Mouse (Mus musculus) T-cell, adult 2 months (primary cell): ENCODE data around the gene Sap18b.
"Not testable (repeated sequence)": the region's sequence is repeated elsewhere in the genome, so short reads cannot be mapped to it uniquely, and the experiment has no call there.

Source experiments
- DNase-seq: peaks from one replicate; pipeline ENCODE4 v3.0.0; 2022; ENCODE audit warnings: low spot score

The Sap18b gene

DNA sequence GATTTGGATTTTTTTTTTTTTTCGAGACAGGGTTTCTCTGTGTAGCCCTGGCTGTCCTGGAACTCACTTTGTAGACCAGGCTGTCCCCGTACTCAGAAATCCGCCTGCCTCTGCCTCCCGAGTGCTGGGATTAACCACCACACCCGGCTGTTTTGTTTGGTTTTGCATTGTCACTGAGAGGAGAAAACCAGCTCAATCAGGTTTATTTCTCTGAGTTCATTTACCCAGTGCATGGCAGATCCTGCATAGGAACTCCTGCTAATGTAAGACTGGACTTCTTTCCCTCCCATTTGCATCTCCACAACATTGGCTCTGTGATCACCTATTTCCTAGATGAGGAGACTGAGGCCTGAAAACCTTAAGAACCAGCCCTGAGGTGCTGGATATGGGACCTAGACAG, 3.0 kb upstream of the Sap18b start:
- DNase-seq = no peak

DNA sequence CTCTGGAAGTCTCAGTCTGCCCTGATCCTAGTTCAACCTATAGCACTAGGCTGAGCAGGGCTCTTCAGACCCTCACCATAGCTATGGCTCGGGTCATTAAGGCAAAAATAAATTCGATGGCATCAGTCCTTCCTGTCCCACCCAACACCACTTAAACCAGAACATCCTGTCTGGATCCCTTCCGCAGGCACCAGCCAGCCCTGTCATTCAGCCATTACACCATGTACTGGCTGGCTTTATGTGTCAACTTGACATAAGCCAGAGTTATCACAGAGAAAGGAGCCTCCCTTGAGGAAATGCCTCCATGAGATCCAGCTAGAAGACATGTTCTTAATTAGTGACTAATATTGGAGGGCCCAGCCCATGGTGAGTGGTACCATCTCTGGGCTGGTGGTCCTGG, 2.4 kb upstream of the Sap18b start:
- DNase-seq = no peak

DNA sequence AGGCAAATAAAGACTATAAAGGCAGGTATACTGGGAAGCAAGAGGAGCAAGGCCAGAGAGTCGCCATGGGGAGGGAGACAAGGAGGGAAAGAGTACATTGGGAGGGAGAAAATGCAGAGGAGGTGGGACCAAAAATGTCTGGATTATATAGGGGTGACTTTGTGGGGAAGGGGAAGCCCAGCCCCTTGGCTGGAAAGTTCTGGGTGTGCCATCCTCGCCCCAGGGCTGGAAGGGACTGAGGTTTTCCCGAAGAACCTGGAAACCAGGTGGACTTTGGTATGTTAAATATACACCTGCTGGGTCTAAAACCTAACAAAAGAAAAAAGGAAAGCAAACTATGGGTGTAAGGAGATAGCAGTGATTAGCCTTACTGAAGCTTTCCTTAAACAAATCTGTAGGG, 5.0 kb downstream of the Sap18b start:
- no peak for DNase-seq

DNA sequence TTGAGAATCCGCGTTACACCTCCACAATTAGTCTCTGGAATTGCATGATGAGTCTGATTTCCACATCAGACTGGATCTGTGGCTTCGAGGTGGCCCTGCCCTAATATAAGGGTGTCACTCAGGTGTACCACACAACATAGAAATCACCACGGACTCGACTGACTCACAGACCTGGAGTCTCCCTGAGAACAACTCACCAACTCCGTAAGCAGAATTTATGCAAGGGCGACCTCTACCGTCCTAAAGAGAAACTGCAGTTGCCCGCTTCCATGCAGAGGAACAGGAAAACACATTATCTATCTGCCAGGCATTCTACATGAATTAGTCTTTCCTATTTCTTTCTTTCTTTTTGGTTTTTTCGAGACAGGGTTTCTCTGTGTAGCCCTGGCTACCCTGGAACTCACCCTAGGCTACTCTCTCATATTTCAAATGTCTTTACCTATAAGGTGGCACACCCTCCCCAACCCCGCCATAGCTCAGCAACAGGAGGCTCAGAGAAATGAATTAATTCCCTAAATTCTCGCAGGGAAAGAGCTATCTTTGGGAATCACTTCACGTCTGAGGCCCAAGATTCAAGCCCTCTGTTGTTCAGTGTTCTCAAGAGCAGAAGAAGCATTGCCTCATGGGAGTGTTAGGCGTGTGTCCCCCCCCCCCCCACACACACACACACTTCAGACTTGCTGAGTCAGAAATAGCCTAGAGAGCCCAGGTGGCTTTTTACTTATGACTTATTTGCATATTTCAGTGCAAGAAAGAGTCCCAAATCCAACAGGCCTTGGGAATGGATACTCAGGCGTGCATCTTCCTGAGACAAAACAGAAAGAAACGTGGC, 7.7 kb downstream of the Sap18b start:
- peak; percentile 74 for DNase-seq

DNA sequence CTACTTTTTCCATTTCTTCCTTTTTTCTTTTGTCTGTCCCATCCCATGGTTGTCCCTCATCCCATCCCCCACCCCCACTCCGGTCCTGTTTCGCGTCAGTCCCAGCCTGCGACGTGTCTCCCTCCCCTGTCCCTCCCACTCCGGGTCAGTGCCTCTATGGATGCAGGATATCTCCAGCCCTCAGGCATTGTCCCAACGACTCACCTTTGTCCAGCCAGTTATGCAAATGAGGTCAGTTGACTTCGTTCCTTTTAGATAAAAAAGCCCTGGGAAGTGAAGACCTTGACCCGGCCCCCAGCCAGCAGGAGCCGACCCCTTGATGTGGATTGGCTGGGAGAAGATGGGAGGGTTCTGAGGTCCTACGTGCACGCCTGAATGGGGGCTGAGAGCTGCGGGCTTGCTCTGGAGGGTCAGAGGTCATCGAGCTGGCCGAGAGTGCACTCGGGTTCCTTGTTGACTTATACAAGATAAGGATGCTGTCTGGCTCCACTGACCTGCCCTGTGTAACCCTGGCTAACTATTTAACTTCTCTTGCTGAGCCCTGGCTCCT, 8.4 kb downstream of the Sap18b start:
- DNase-seq = no peak

DNA sequence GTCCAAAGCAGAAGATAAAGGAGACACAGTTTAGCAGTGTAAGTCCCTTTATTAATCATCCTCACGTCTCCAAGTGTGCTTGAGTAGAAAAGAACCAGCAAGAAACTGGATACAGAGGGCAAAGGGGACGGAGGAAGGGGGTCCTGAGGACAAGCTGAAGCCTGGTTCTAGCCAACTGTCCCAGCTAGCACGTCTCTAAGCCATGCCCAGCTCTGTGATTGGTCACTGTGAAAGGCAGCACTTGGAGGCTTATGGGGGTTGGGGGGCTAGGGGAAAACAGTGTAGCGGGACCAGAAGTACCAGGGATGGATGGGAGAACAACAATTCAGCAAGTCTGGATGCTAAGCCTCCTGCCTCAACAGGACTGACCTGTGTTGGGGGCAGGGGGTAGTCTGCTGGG, 10.7 kb downstream of the Sap18b start:
- no peak for DNase-seq

DNA sequence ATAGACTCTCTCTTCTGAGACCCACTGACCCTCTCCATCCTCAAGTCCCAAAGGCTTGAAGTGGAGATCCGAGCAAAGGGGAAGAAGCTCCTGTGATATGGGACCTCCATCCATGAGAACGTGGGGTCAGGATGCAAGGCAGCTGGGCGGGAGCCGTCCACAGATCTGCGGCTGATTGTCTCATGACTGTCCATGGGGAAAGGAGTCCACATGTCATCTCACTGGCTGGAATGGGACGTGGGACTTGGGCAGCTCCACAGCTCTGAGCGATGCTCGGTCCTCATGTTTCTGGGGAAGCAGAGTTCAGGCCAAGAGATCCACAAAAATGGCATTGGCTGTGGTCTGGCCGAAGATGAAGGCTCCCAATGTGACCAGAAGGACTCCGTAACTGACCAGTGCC, 12.1 kb downstream of the Sap18b start:
- no peak for DNase-seq

DNA sequence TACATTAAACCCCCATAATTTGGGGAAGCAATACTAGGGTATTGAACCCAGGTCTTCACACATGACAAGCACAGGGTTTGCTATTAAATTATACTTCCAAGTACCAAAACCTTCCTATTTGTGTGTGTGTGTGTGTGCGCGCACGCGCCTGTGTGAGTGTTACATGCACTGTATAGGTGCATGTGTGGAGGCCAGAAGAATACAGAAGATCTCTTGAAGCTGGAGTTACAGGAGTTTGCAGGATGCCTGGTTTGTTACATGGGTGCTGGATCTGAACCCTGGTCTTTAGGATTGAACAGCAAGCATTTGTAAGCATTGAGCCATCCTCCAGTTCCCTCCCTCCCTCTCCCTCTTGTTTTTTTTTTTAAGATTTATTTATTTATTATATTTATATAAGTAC, 14.1 kb downstream of the Sap18b start:
- no peak for DNase-seq

DNA sequence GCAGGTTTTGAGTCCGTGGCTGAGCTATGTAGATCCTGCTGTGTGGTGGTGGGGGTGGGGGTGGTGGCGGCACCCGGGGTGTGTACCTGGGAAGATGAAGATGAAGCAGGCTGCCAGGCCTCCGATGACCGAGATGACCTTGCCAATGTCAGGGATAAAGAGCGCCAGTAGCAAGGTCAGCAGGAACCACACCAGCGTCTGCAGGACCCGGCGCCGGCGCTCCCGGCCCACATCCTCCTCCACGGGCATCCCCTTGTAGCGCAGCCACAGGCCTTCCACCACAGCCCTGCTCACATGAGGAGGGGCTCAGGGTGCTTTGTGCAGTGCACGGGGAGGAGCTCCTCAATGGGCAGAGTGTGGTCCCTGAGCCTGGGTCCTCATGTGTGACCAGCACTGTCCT, 16.3 kb downstream of the Sap18b start:
- DNase-seq = no peak

DNA sequence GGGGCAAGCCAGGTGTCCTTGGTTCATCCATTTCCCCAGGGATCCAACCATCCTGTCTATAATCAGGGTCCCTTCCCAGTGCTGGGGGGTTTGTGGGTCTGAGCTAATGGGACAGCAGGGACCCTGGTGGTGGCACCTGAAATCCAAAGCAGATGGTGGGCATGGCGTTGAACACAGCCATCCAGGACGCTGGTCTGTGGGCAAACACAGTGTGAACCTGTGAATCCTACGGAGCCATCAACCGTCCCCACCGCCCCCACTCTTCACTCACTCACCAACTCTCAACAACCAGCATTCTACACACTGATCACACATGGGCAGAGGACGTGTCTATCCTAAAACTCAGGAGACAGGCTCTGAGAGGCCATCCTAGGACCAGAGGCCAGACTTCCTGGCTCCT, 18.8 kb downstream of the Sap18b start:
- DNase-seq = no peak

DNA sequence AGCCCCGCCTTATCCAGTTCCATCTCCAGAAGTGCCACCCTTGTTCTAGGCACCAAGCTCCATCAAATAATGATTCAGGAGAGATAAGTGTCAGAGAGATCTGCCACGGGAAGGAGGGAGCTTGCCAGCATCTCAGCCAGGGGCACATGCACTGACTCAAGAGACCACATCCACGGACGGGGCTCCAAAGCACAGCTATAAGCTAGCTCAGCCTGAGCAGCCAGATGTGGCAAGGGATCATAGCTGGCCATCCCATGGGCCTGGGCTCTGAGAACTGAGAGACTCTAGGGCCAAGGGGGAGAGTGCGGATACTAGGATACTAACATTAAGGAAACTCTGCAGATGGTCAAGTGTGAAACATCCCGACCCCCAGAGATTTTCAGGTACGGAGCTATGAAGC, 19.9 kb downstream of the Sap18b start:
- no peak for DNase-seq

DNA sequence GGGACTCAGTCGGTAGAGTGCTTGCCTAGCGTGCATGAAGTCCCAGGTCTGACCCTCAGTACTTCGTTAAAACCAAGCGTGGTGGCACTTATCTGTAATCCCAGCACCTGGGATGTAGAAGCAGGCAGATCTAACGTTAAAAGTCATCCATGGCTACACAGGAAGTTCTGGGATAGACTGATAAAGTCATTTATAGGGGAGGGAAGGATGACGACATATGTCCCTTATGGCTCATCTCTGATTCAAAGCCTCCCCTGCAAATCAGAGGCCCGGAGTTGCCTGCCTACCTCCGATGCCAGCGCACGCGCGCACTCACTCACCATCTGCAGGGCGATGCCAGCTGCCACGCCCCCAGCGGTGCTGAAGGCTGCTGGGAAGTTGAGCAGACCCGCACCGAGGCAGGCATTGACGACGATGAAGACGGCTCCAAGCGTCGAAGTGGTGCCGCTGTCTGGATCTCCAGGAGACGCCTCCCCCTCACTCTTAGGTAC, 23.0 kb downstream of the Sap18b start:
- no peak for DNase-seq

DNA sequence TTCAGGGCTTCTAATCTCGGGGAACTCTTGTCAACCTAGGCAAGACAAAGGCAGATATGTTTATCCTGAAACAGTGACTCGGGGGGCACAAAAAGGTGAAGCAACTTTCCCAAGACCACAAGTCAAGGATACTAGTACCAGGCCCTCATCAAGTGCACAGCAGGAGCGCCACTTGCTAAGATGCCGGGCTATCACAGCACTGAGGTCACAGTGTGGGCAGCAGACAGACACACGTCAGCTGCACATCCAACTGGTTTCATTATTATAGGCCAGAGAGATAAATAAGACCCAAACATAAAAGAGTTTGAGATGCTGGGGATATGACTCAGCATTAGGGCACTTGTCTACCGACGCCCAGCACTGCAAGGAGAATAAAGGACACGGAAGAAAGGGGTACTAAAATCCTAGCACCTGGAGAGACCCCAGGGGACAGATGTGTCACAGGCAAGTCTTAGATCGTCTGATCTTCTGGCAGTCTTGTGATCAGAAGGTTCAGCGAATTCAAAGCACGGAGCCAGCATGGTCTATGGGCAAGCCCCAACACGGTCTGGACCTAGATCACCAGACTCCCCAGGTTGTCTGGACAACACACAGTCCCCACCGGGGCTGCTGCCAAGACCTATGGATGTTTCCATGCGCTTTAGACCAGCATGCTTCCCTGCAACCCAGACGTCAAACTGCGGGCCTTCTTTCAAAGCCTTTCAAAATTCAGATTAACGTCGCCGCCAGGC, 23.8 kb downstream of the Sap18b start:
- no peak for DNase-seq

DNA sequence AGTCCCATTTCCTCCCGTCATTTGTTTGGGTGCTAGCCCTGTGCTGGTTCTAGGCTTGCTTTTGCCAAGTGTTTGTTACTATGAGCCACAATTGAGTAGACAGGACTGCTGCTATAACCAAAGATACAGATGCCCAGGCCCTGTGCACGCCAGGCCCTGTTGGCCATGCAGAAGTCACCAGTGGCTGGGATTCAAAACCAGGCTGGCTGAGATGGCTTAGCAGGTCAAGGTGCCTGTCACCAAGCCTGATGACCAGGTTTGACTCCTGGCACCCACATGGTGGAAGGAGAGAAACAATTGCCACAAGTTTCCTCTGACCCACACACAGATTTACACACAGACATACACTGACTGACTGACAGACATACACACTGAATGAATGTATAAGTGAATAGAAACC, 25.2 kb downstream of the Sap18b start:
- no peak for DNase-seq

DNA sequence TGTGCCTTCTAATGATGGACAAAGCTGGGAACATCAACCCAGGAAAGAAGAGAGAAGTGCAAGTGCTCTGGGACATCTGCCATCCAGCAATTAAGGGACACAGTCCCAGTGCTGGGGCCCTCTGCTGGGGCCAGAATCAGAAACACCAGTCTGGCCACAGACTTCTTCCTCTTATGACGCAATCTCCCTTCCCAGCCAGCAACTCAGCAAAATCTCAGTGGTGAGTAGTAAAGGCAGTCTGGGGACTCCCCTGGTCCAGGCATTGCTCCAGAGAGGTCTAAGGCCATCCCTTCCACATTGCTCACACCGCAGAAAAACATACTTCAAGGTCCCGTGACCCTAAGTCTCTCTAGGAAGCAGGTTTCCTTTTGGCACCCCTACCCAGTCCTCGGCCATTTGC, 27.1 kb downstream of the Sap18b start:
- no peak for DNase-seq

DNA sequence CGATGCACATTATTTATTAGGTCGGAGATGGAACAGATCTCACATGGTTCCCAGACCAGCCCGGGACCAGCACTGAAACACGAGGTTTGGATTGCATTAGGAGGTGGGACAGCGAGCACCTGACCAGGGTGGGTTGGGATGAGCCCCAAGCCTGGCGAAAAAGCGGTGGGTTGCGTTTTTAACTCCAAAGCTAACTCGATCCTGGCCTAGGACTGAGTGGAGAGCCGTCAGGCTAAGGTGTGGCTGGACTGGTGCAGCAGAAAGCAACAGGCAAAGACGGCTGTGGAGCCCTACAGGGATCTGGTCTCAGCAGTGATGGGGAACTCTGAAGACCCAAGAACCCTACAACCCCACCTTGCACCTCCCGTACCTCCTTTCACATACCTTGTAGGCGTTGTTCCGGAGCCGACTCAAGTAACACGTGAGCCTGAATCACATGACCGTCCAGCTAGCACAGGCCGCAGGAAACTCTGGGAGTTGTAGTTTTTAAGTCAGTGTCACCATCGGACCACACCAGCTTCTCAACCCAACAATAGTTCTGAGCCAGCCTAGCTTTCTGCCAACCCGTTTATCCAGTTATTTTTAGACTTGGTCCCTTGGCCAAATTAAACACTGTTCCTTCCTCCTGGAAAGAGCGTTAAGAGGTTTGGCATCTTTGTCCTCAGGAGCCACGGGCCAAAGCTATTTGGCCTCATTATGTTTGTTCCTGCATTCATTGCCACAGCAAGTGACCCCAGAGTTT, 28.1 kb downstream of the Sap18b start, which contains the start of gene Slc38a7:
TSS of gene Slc38a7 (minus strand) at position 438 of the 742 bp plus-strand sequence.
- DNase-seq = peak; percentile 78

DNA sequence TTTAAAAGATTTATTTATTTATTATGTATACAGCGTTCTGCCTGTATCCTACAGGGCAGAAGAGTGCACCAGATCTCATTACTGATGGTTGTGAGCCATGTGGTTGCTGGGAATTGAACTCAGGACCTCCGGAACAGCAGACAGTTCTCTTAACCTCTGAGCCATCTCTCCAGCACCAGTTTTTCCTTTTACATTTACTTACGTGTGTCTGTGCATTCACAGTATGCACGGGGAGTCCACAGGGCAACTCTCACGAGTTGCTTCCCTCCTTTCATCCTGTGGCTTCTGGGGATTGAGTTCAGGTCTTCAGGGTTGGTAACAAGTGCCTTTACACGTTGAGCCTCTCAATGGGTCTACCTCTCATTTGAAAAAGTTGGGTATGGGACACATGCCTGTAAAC, 29.0 kb downstream of the Sap18b start:
- no peak for DNase-seq

DNA sequence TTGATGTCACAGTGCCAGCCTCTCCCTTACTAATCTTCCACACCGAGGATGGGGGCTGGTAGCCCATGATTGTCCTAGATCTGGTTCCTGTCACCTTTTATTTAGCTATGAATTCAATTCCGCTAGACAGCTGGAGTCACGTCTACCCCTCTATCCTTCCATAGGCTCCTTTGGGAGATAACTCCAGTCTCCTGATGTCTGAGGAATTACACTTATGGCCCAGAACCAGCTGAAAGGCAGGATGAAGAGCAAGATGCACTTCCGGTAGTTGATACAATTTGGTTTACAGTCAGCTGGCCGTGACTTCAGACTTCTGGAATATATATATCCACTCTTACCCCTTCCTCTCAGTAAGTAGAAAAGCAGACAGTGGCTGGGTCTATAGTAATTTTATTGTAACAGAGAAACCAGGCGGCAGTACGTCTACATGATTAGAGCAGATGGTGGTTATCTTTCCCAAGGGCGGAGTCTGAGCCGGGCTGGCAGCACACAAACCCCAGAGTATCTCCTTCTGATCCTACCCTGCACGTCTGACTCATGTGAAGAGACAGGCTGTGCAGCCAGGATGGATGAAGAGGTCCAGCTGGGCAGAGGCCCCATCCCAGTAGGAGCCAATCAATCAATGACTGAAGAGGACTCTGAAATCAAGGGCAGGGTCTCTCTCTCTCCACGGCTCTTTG, 38.8 kb downstream of the Sap18b start:
- DNase-seq = not testable (repeated sequence)

DNA sequence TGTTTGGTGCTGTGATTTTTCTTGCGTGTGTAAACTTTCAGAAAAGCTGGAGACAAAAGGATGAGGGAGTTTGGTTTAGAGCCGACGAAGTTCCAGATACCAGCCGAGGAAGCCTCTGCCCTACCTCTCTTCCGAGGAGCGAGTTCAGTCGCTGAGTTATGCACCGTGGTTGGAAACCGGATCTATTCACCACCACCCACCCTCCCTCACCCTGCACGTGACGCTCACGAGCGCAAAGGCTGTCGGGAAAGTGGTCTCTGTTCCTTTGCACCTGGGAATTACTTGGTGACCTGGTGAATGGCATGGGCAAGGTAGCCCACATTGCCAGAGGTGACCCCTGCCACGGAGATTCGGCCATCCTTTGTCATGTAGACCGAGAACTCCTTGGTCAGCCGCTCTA, 39.7 kb downstream of the Sap18b start:
- DNase-seq = not testable (repeated sequence)

DNA sequence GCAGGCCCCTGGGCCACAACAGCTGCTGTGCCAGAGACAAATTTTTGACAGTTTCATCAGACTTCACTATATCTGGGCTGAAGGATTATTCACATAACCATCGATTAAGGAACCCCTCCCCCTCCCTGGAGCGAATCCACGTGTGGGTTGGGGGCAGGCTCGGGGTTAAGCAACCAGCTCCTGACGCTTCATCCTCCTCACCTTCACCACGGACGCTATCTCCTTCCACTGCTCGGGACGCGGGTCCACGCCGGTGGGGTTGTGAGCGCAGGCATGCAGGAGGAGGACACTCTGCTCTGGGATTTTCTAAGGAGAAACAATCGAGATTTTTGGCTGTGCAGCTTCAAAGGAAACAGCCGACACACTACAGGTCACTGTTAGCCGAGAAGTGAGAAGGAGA, 46.5 kb downstream of the Sap18b start:
- DNase-seq = no peak

DNA sequence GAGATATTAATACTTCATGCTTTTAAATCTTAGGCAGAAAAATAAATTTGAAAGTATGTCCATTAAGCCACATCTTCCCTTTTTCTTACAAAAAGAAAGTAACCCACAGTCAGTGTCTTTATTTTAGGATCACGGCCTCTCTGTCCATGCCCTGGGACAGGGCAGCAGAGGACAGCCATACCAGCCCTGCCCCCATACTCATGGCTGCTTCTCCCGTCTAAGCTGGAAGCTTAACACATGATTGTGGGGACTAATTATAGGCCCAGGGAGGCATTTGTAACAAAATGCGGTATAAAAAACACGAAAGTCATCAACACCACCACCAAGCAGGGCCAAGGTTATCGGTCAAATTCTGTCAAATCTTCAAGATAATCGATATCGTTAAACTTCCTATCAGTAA, 50.1 kb downstream of the Sap18b start:
- no peak for DNase-seq
